Mouse (Mus musculus): ENCODE data around the gene Nudc. TPM values are rescaled to one million over a fixed set of nuclear protein-coding genes. Genes with fewer than 3 reads are reported as not detected.
A peak's percentile ranks its signal among the peaks of the same experiment; 100 is the strongest.

Gene Nudc
- polyA plus RNA-seq, 1 experiment from 2014 or later = 139 TPM

DNA sequence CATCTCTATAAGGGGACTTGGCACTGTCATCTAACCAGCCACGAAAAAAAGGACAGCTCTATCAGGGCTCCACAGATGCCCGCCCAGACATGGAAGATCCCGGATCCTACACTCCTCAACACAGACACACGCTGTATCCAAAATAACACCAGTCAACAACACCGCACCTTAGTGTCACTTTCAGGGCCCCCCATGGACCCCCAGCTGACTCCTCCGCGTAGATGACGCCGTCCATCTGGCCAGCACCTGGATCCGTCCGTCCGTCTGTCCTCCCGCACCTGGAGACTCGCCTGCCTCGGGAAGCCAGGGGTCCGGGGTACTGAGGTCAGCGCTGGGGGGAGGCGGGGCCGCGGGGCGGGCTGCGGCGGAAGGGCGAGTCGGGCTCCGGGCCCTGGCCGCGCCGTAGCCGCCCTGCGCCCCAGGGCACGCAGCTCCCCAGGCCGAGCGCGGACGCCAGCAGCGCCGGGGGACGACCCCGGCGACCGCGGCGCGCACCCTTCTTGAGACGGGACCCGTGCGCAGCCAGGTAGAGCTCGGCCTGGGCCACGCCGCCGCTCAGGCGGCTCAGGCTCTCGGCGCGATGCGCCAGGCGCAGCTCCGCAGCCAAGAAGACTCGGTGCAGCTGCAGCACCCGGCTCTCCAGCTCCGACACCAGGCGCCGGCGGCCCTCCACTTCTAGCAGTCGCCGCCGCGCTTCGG is 48.2 kb downstream of the Nudc start:
- peak overlapping the region; percentile 99 for H3K4me2 ChIP-seq (ENCODE audit: low read length)
- peak overlapping the region; percentile 70 for H3K9ac ChIP-seq (ENCODE audit: low read length)
- H3K4me3 ChIP-seq (ENCODE audit: low read depth, low read length) = peak overlapping the region; percentile 59
- peaks cover 4% of the 10 kb centered on the region; the same call in 1 of the 2 replicates for H3K4me1 ChIP-seq (ENCODE audit: control insufficient read depth, insufficient read depth, low read length)
- no peak overlapping the region for H3K27ac ChIP-seq (ENCODE audit: low read depth, low read length)
- DNase-seq (ENCODE audit: low spot score) (peak; percentile 49), ATAC-seq (peak; percentile 62)
- peaks cover 61% of the 10 kb centered on the region for H3K27me3 ChIP-seq (replicated peaks; ENCODE audit: control insufficient read depth, insufficient read depth, low read length)
- 1% methylated on average over 58 of the region's 70 CpGs for WGBS
- no peaks in the 10 kb centered on the region for H3K9me3 ChIP-seq (replicated peaks; ENCODE audit: control insufficient read depth, low read length)
- no peaks in the 10 kb centered on the region for H3K36me3 ChIP-seq (ENCODE audit: control insufficient read depth, insufficient read depth, low read length)

GRCm38 (mm10) chr4:133496738-133497445 is 48.9 kb downstream of the Nudc start:
- 26% methylated on average over 6 of the region's 6 CpGs for WGBS
- peak overlapping the region; percentile 99 for H3K4me2 ChIP-seq (ENCODE audit: low read length)
- no peak for DNase-seq (ENCODE audit: low spot score)
- no peak overlapping the region for H3K27ac ChIP-seq (ENCODE audit: low read depth, low read length)
- peaks cover 4% of the 10 kb centered on the region; the same call in 1 of the 2 replicates for H3K4me1 ChIP-seq (ENCODE audit: control insufficient read depth, insufficient read depth, low read length)
- no peaks in the 10 kb centered on the region for H3K36me3 ChIP-seq (ENCODE audit: control insufficient read depth, insufficient read depth, low read length)
- ATAC-seq = no peak
- H3K9ac ChIP-seq (ENCODE audit: low read length) = no peak overlapping the region
- peaks cover 61% of the 10 kb centered on the region for H3K27me3 ChIP-seq (replicated peaks; ENCODE audit: control insufficient read depth, insufficient read depth, low read length)
- H3K9me3 ChIP-seq (replicated peaks; ENCODE audit: control insufficient read depth, low read length) = no peaks in the 10 kb centered on the region
- peak overlapping the region; percentile 59 for H3K4me3 ChIP-seq (ENCODE audit: low read depth, low read length)

DNA sequence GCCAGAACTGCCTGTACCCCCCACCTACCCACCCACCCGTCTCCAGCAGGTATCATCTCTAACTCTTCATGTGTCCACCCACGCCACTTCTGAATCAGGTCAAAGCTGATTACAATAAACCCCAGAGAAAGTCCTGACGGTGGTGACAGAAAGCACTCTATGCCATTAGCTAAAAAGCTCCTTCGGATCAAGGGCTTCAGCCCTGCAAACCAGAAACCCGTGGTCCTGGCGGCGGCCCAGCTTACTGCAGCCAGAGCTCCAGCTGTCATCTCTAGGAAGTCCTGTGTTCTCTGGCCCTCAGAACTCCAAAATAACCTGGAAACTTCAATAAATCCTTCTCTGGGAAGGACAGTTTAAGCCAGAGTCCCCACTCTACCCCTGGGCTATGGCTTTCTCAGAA is 50.1 kb downstream of the Nudc start:
- H3K9me3 ChIP-seq (replicated peaks; ENCODE audit: control insufficient read depth, low read length) = no peaks in the 10 kb centered on the region
- 28% methylated on average over 7 of the region's 7 CpGs for WGBS
- H3K4me1 ChIP-seq (ENCODE audit: control insufficient read depth, insufficient read depth, low read length) = peaks cover 4% of the 10 kb centered on the region; the same call in 1 of the 2 replicates
- H3K27me3 ChIP-seq (replicated peaks; ENCODE audit: control insufficient read depth, insufficient read depth, low read length) = peaks cover 57% of the 10 kb centered on the region
- no peak overlapping the region for H3K4me3 ChIP-seq (ENCODE audit: low read depth, low read length)
- H3K9ac ChIP-seq (ENCODE audit: low read length) = no peak overlapping the region
- DNase-seq (ENCODE audit: low spot score) (no peak), ATAC-seq (no peak)
- no peak overlapping the region for H3K27ac ChIP-seq (ENCODE audit: low read depth, low read length)
- H3K36me3 ChIP-seq (ENCODE audit: control insufficient read depth, insufficient read depth, low read length) = no peaks in the 10 kb centered on the region
- no peak overlapping the region for H3K4me2 ChIP-seq (ENCODE audit: low read length)

DNA sequence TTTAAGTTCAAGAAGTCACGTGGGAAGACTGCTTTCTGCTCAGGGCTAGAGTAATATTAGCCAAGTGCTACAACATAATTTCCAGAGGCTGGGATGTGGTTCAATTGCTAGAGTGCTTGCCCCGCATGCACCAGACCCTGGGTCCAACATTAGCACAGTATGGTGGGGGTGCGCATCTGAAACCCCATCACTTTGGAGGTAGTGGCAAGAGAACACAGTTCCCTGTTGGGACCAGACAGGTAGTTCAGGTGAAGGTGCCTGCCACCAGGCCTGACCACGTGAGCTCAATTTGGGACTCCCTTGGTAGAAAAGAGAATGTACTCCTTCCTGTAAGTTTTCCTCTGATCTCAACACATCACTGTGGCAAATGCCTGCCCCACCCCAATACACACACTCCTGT is 50.9 kb downstream of the Nudc start:
- no peak overlapping the region for H3K4me3 ChIP-seq (ENCODE audit: low read depth, low read length)
- no peaks in the 10 kb centered on the region for H3K36me3 ChIP-seq (ENCODE audit: control insufficient read depth, insufficient read depth, low read length)
- ATAC-seq (no peak), DNase-seq (ENCODE audit: low spot score) (no peak)
- no peak overlapping the region for H3K27ac ChIP-seq (ENCODE audit: low read depth, low read length)
- WGBS = 66% methylated on average over 4 of the region's 4 CpGs
- no peak overlapping the region for H3K9ac ChIP-seq (ENCODE audit: low read length)
- peaks cover 4% of the 10 kb centered on the region; the same call in 1 of the 2 replicates for H3K4me1 ChIP-seq (ENCODE audit: control insufficient read depth, insufficient read depth, low read length)
- H3K27me3 ChIP-seq (replicated peaks; ENCODE audit: control insufficient read depth, insufficient read depth, low read length) = peaks cover 50% of the 10 kb centered on the region
- H3K4me2 ChIP-seq (ENCODE audit: low read length) = no peak overlapping the region; the same call in 1 of the 2 replicates
- H3K9me3 ChIP-seq (replicated peaks; ENCODE audit: control insufficient read depth, low read length) = no peaks in the 10 kb centered on the region

- H3K9me3 ChIP-seq (replicated peaks; ENCODE audit: control insufficient read depth, low read length) = no peaks in the 10 kb centered on the region
- H3K9ac ChIP-seq (ENCODE audit: low read length) = no peak overlapping the region
- 2% methylated on average over 12 of the region's 12 CpGs for WGBS
- H3K36me3 ChIP-seq (ENCODE audit: control insufficient read depth, insufficient read depth, low read length) = no peaks in the 10 kb centered on the region
- peak overlapping the region; percentile 19; the same call in 1 of the 2 replicates for H3K4me3 ChIP-seq (ENCODE audit: low read depth, low read length)
- H3K27ac ChIP-seq (ENCODE audit: low read depth, low read length) = no peak overlapping the region
- H3K4me1 ChIP-seq (ENCODE audit: control insufficient read depth, insufficient read depth, low read length) = peaks cover 4% of the 10 kb centered on the region; the same call in 1 of the 2 replicates
- DNase-seq (ENCODE audit: low spot score) (peak; percentile 81), ATAC-seq (0 out of 2 replicates have a peak, but pooled peaks have one; percentile 21)
- H3K4me2 ChIP-seq (ENCODE audit: low read length) = peak overlapping the region; percentile 51
- peaks cover 47% of the 10 kb centered on the region for H3K27me3 ChIP-seq (replicated peaks; ENCODE audit: control insufficient read depth, insufficient read depth, low read length)
These were observed 51.4 kb downstream of the Nudc start for GRCm38 (mm10) chr4:133494432-133494831.

DNA sequence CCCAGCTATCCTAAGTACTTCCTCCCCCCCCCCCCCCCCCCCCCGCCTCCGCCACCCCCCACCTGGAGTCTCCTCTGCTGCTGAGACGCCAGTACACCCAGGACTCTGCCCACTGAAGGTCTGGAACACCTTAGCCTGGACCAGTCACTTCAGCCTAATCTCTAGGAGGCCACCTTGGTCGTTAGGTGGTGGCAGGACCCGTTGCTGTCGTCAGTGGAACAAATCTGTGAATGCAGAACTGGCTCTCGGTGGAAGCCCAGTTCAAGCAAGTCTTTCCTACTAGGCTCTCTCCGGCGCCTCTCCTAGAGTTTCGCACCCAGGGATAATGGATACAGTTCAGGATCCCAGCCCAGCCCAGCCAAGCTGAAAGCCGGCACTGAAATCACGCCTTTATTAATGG is 51.9 kb downstream of the Nudc start:
- Histone ChIP-seq H3K4me2 (ENCODE audit: low read length) (peak overlapping the region; percentile 51), H3K27ac (ENCODE audit: low read depth, low read length) (no peak overlapping the region), H3K36me3 (ENCODE audit: control insufficient read depth, insufficient read depth, low read length) (no peaks in the 10 kb centered on the region), H3K4me1 (ENCODE audit: control insufficient read depth, insufficient read depth, low read length) (peaks cover 4% of the 10 kb centered on the region; the same call in 1 of the 2 replicates), H3K4me3 (ENCODE audit: low read depth, low read length) (peak overlapping the region; percentile 19; the same call in 1 of the 2 replicates), H3K9ac (ENCODE audit: low read length) (no peak overlapping the region), H3K9me3 (replicated peaks; ENCODE audit: control insufficient read depth, low read length) (no peaks in the 10 kb centered on the region), H3K27me3 (replicated peaks; ENCODE audit: control insufficient read depth, insufficient read depth, low read length) (peaks cover 41% of the 10 kb centered on the region)
- ATAC-seq (no peak), DNase-seq (ENCODE audit: low spot score) (no peak)
- WGBS = 18% methylated on average over 9 of the region's 12 CpGs

- no peak for ATAC-seq
- Histone ChIP-seq H3K9ac (ENCODE audit: low read length) (no peak overlapping the region), H3K4me3 (ENCODE audit: low read depth, low read length) (no peak overlapping the region), H3K36me3 (ENCODE audit: control insufficient read depth, insufficient read depth, low read length) (no peaks in the 10 kb centered on the region), H3K27me3 (replicated peaks; ENCODE audit: control insufficient read depth, insufficient read depth, low read length) (peaks cover 23% of the 10 kb centered on the region), H3K9me3 (replicated peaks; ENCODE audit: control insufficient read depth, low read length) (no peaks in the 10 kb centered on the region), H3K4me1 (ENCODE audit: control insufficient read depth, insufficient read depth, low read length) (no peaks in the 10 kb centered on the region), H3K27ac (ENCODE audit: low read depth, low read length) (no peak overlapping the region), H3K4me2 (ENCODE audit: low read length) (no peak overlapping the region)
- no peak for DNase-seq (ENCODE audit: low spot score)
- 41% methylated on average over 10 of the region's 10 CpGs for WGBS
These were observed 54.0 kb downstream of the Nudc start for GRCm38 (mm10) chr4:133491800-133492199.

- Histone ChIP-seq H3K36me3 (ENCODE audit: control insufficient read depth, insufficient read depth, low read length) (no peaks in the 10 kb centered on the region), H3K27me3 (replicated peaks; ENCODE audit: control insufficient read depth, insufficient read depth, low read length) (peaks cover 2% of the 10 kb centered on the region; the same call in 1 of the 2 replicates), H3K4me3 (ENCODE audit: low read depth, low read length) (no peak overlapping the region), H3K27ac (ENCODE audit: low read depth, low read length) (no peak overlapping the region), H3K4me1 (ENCODE audit: control insufficient read depth, insufficient read depth, low read length) (no peaks in the 10 kb centered on the region), H3K4me2 (ENCODE audit: low read length) (no peak overlapping the region), H3K9me3 (replicated peaks; ENCODE audit: control insufficient read depth, low read length) (no peaks in the 10 kb centered on the region), H3K9ac (ENCODE audit: low read length) (no peak overlapping the region)
- DNase-seq (ENCODE audit: low spot score) (no peak), ATAC-seq (no peak)
- WGBS = 52% methylated on average over 4 of the region's 4 CpGs
These were observed 56.1 kb downstream of the Nudc start for GRCm38 (mm10) chr4:133489489-133490245.
